Mouse (Mus musculus): ENCODE data around the gene Ints6. TPM values are rescaled to one million over a fixed set of nuclear protein-coding genes. Genes with fewer than 3 reads are reported as not detected.
"Not testable (repeated sequence)": the region's sequence is repeated elsewhere in the genome, so short reads cannot be mapped to it uniquely, and the experiment has no call there.

Gene Ints6
- total RNA-seq, 4 experiments from 2014 or later: 32.8 to 51.3 (median 42.3) TPM

GRCm38 (mm10) chr14:62755095-62755640 lies 5.8 kb downstream of the Ints6 start:
- no peak for DNase-seq (ENCODE audit: low spot score in 2 of 2)

- DNase-seq (ENCODE audit: low spot score in 2 of 2): no peak
These were observed 9.5 kb downstream of the Ints6 start for GRCm38 (mm10) chr14:62751479-62751878.

- DNase-seq (ENCODE audit: low spot score in 2 of 2): no peak
These were observed 25.3 kb downstream of the Ints6 start for GRCm38 (mm10) chr14:62735646-62736045.

- no peak for DNase-seq (ENCODE audit: low spot score in 2 of 2)
These were observed 27.3 kb downstream of the Ints6 start for GRCm38 (mm10) chr14:62733666-62734065.

GRCm38 (mm10) chr14:62731902-62732301 lies 29.1 kb downstream of the Ints6 start:
- no peak for DNase-seq (ENCODE audit: low spot score in 2 of 2)

GRCm38 (mm10) chr14:62724560-62724959 lies 36.4 kb downstream of the Ints6 start:
- no peak for DNase-seq (ENCODE audit: low spot score in 2 of 2)

- no peak for DNase-seq (ENCODE audit: low spot score in 2 of 2)
These were observed 39.3 kb downstream of the Ints6 start for GRCm38 (mm10) chr14:62721625-62722024.

- DNase-seq (ENCODE audit: low spot score in 2 of 2): peak in 1 of 2 experiments; percentile 13
These were observed 42.8 kb downstream of the Ints6 start for GRCm38 (mm10) chr14:62718161-62718560.

GRCm38 (mm10) chr14:62673646-62674045 lies 87.3 kb downstream of the Ints6 start:
- DNase-seq (ENCODE audit: low spot score in 2 of 2): no peak

GRCm38 (mm10) chr14:62664976-62665673 lies 95.8 kb downstream of the Ints6 start:
- no peak for DNase-seq (ENCODE audit: low spot score in 2 of 2)

GRCm38 (mm10) chr14:62663367-62663766 lies 97.6 kb downstream of the Ints6 start, which contains the start of gene Serpine3:
Gene Serpine3, plus strand, starts transcription at chr14:62663667.
- no peak for DNase-seq (ENCODE audit: low spot score in 2 of 2)

- DNase-seq (ENCODE audit: low spot score in 2 of 2): no peak
These were observed 98.6 kb downstream of the Ints6 start for GRCm38 (mm10) chr14:62662381-62662780.

GRCm38 (mm10) chr14:62657469-62657868 lies 103.5 kb downstream of the Ints6 start:
- DNase-seq (ENCODE audit: low spot score in 2 of 2): no peak

- DNase-seq (ENCODE audit: low spot score in 2 of 2): no peak
These were observed 105.0 kb downstream of the Ints6 start for GRCm38 (mm10) chr14:62655996-62656395.

- no peak for DNase-seq (ENCODE audit: low spot score in 2 of 2)
These were observed 109.2 kb downstream of the Ints6 start for GRCm38 (mm10) chr14:62651771-62652170.

- DNase-seq (ENCODE audit: low spot score in 2 of 2): no peak
These were observed 110.6 kb downstream of the Ints6 start for GRCm38 (mm10) chr14:62650376-62650775.

- DNase-seq (ENCODE audit: low spot score in 2 of 2): no peak
These were observed 112.6 kb downstream of the Ints6 start for GRCm38 (mm10) chr14:62648405-62648804.

GRCm38 (mm10) chr14:62642368-62642767 lies 118.6 kb downstream of the Ints6 start:
- DNase-seq (ENCODE audit: low spot score in 2 of 2): not testable (repeated sequence)

GRCm38 (mm10) chr14:62640396-62640795 lies 120.6 kb downstream of the Ints6 start:
- no peak for DNase-seq (ENCODE audit: low spot score in 2 of 2)

GRCm38 (mm10) chr14:62639551-62639950 lies 121.4 kb downstream of the Ints6 start:
- no peak for DNase-seq (ENCODE audit: low spot score in 2 of 2)

- no peak for DNase-seq (ENCODE audit: low spot score in 2 of 2)
These were observed 121.9 kb downstream of the Ints6 start for GRCm38 (mm10) chr14:62639111-62639510.

- DNase-seq (ENCODE audit: low spot score in 2 of 2): no peak
These were observed 122.6 kb downstream of the Ints6 start for GRCm38 (mm10) chr14:62638345-62638702.
